Mouse (Mus musculus) 416B (cell line): Measurements from ENCODE around the gene Trpm8.

Experiments used
- DNase-seq: peaks from one replicate; pipeline ENCODE4 v3.0.0; 2011; ENCODE audit warnings: low read depth

The Trpm8 gene

GRCm38 (mm10) chr1:88284946-88285320 lies 7.5 kb downstream of the Trpm8 start:
- DNase-seq, result peak; percentile 67

DNA sequence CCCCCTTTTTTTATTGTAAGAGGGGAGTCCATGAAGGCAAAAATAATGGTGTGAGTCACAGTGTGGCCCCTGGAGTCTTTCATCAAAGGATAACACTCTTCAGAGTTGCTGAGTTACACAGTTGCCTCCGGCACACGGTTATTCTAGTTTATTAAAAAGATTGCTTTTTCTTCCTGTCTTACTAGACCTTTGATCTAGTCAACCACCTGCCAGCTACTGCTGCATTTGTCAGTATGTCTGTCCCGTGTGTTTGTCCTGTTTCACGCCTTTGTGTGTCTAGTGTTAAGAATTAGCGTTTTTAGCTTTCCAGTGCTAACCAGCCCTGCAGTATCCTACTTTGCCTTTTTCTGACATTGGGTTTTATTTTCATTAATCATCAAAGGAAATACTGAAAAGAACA lies 8.2 kb downstream of the Trpm8 start:
- no peak for DNase-seq

GRCm38 (mm10) chr1:88286136-88286845 lies 8.8 kb downstream of the Trpm8 start:
- no peak for DNase-seq

GRCm38 (mm10) chr1:88286887-88287696 lies 9.6 kb downstream of the Trpm8 start:
- no peak for DNase-seq

- DNase-seq, result peak; percentile 88
Measured at GRCm38 (mm10) chr1:88287697-88287980, 10.2 kb downstream of the Trpm8 start.

DNA sequence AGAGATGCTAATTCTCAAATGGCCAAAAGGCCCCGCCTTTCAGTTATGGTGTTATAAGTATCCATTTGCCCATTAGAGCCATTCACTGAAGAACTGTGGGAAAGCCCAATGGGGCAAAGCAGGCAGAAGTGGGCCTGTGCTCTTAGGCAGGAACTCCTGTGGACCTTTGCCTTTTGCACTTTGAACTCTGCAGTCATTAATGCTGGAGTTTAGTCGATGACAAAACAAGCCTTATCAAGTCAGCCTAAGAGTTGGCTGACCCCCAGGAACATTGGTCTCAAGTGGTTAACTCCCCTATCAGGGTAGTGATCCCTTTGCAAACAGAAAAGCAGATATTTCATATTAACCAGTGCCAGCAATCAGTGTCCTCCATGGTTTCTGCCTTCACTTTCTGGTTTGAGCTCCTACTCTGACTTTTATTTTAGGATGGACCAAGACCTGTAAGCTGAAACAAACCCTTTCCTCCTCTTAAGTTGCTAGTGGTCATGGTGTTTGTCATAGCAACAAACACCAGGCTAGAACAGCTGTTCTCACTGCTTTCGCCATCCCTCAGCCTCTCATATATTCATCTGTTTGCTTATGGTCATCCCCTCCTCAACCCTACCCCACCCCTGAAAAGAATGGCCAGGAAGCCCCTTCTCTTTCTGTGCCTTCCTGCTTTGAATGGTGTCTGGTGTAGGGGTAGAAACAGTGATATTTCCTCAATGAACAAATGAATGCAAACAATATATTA lies 10.8 kb downstream of the Trpm8 start:
- no peak for DNase-seq

GRCm38 (mm10) chr1:88288789-88289127 lies 11.3 kb downstream of the Trpm8 start:
- DNase-seq, result no peak

DNA sequence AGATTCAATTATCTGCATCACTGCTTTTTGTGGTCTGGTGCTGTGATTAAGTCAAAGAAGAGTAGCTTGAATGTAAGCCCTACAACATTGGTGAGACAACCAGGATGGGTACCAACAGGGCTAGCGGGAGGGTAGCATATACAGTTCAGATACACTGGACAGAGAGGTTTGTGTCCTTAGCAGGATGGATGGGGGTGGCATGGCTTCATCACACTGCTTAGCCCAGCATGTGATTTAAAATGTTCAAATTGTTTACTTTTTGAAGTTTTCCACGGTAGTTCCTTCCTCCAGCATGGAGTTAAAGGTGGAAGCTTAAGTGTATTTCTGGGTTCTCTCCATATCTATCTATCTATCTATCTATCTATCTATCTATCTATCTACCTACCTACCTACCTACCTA lies 11.7 kb downstream of the Trpm8 start:
- no peak for DNase-seq

DNA sequence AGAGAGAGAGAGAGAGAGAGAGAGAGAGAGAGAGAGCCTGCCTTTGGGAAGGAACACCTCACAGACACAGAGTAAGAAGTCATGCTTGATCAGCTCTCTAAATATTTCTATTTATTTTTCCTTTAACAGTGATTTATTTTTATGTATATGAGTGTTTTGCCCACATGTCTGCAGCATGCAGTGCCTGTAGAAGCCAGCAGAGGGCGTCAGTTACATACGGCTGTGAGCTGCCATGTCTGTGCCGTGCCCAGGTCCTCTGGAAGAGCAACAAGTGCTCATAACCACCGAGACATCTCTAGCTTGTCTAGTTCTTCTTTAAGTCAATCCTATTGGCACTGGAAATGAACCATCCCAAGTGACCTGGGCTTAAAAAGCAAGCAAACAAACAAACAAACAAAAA lies 12.5 kb downstream of the Trpm8 start:
- peak; percentile 87 for DNase-seq

- DNase-seq, result no peak
Measured at GRCm38 (mm10) chr1:88290511-88290910, 13.1 kb downstream of the Trpm8 start.

DNA sequence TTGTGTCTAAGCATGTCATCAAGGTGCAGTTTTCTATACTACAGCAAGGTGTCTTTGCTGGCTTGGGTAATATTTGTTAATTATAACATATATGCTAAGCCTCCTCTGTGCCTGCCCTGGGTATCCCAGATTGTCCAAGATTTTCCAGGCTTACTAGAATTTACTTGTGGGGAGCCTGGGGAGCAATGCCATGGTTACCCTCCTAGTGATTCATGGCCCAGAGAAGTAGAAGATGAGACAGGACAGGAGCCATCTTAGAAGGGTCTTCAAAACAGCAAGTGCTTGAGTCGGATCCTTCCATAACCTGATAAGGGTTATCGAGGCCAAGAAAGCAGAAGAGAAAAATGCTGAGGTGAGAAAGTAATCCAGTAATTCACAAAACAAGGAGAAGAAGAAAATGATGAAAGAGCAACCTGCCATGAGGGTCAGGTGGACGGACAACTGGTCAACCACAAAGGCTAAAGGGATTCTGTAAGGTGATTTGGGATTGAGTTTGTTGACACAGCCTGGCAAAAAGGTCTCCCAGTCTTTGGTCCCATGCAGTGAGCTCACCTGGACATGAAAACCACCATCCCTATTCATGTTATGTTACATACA lies 14.0 kb downstream of the Trpm8 start:
- no peak for DNase-seq

DNA sequence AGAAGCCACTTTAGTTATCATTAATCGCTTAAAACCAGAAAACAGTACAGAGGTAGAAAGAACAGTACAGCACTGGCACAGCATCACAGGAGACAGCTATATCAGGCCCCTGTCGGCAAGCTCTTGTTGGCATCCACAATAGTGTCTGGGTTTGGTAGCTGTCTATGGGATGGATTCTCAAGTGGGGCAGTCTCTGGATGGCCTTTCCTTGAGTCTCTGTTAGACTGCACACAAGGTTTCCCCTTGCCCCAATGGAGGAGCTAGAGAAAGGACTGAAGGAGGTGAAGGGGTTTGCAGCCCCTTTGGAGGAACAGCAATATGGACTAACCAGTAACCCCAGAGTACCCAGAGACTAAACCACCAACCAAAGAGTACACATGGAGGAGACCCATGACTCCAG lies 14.6 kb downstream of the Trpm8 start:
- no peak for DNase-seq

DNA sequence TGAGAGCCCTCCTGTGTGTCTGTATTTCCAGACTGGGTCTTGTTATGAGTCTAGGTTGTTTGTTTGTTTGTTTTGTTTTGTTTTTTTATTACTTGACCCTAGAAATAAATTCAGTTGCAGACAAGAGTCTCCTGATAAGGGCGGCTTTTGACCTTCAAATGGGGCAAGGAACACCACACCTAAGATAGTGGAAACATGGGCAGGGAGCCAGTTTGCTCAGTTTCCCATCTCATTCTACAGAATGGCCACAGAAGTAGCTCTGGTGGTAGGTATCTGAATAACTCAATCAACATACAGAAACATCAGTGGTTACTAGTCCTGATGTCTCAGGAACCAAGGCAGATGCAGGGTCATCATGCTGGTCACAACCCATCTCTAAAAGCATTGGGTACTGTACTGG lies 17.2 kb downstream of the Trpm8 start:
- DNase-seq, result peak; percentile 4

DNA sequence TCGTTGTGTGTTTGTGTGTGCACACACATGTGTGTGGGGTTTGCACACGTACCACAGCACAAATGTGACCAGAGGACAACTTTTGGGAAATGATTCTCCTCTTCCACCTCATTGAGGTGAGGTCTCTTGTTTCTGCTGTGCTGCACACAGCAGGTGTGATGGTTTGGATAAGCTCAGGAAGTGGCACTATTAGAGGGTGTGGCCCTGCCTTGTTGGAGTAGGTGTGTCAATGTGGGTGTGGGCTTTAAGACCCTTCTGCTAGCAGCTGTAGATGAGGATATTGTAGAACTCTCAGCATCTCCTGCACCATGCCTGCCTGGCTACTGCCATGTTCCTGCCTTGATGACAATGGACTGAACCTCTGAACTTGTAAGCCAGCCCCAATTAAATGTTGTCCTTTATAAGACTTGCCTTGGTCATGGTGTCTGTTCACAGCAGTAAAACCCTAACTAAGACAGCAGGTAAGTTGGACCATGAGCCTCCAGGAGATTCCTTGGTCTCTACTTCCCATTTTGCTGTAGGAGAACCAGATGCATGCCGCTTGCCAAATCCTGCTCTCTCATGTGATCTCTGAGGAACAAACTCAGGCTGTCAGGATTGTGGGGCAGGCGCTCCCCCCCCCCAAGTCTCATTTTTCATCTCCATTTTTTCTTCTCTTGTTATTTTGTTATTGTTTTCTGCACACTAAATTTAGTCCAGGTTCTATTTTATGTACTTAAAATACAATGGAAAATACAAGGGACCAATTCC lies 18.9 kb downstream of the Trpm8 start:
- no peak for DNase-seq

GRCm38 (mm10) chr1:88297480-88298258 lies 20.2 kb downstream of the Trpm8 start:
- peak; percentile 4 for DNase-seq

- peak; percentile 15 for DNase-seq
Measured at GRCm38 (mm10) chr1:88298686-88299528, 21.4 kb downstream of the Trpm8 start.

GRCm38 (mm10) chr1:88299529-88299945 lies 22.1 kb downstream of the Trpm8 start:
- DNase-seq, result peak; percentile 3

GRCm38 (mm10) chr1:88300301-88301050 lies 23.0 kb downstream of the Trpm8 start:
- DNase-seq, result peak; percentile 6
